Mouse (Mus musculus): ENCODE measurements around the gene Tcf20. TPM values are rescaled to one million over a fixed set of nuclear protein-coding genes. Genes with fewer than 3 reads are reported as not detected.

Tcf20 gene
- total RNA-seq, 1 experiment: 143 TPM

DNA sequence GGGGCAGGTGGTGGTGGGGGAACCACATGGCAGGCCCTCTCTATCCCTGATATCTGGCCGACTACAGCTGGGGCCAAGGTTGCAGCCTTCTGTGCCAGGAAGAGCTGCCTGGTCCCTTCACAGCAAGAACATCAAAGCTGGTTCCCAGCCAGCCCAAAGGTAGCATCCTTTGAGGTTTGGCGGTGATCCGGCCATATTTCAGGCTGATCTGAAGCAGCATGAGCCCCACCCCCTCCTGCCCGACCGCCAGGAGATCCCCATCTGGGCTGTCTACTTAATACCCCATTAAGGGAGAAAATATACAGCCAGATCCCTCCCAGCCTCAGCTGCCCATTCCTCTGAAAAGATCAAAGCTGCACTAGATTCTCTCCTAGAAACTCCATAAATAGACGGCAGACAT is 59.6 kb downstream of the Tcf20 start:
- in situ Hi-C loops (cut with MboI; ENCODE audit: low sequenced_read_pairs in 2 of 2, unreplicated experiment in 2 of 2): no loop called here
- Histone ChIP-seq H3K4me1 (ENCODE audit: control insufficient read depth in 2 of 2, insufficient read depth in 2 of 2, low read length in 2 of 2, poor library complexity in 1 of 2) (peaks cover 16 to 29% of the 10 kb centered on the region in 2 experiments), H3K4me3 (ENCODE audit: insufficient read depth in 1 of 2, low read depth in 1 of 2, low read length in 2 of 2, poor library complexity in 1 of 2, severe bottlenecking in 1 of 2) (no peak overlapping the region), H3K27ac (ENCODE audit: insufficient read depth, low read depth, low read length, poor library complexity, severe bottlenecking) (no peak overlapping the region), H3K36me3 (ENCODE audit: control insufficient read depth, insufficient read depth, low read length, poor library complexity, severe bottlenecking) (no peaks in the 10 kb centered on the region), H3K9me3 (ENCODE audit: control insufficient read depth, insufficient read depth, low read depth, low read length) (no peaks in the 10 kb centered on the region), H3K9ac (ENCODE audit: insufficient read depth, low read depth, low read length, poor library complexity, severe bottlenecking) (no peak overlapping the region)
- no peak for TF ChIP-seq ZNF384 (IDR thresholded peaks at IDR 0.05; ENCODE audit: low read depth, low read length)
- TF ChIP-seq MAFK (IDR thresholded peaks at IDR 0.05; ENCODE audit: insufficient read depth, low read depth, low read length): no peak
- TF ChIP-seq CHD2 (IDR thresholded peaks at IDR 0.05; ENCODE audit: low read depth, low read length): no peak
- TF ChIP-seq ZC3H11A (IDR thresholded peaks at IDR 0.05; ENCODE audit: borderline replicate concordance, low read depth, low read length): no peak
- TF ChIP-seq HCFC1 (IDR thresholded peaks at IDR 0.05; ENCODE audit: borderline replicate concordance, insufficient read depth, low read length): no peak
- no peak for DNase-seq (ENCODE audit: low read depth, low spot score)

DNA sequence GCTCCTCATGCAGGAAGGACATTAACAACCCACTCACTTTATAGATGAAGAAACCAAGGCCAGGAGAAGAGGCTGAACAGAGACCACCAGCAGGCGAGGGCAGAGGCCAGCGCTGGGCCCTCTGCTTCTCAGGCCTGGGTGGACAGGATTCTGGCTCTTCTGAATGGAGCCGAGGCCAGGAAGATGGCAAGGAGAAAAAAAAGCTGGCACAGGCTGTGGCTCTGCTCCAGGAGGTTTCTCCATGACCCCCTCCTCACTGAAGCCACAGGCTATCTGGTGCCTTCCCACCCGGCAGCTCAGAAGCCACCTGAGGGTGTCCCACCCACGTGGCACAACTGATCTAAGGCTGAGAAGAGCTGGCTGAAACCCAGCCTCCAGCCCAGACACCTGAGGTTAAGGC is 60.6 kb downstream of the Tcf20 start:
- Histone ChIP-seq H3K4me3 (ENCODE audit: insufficient read depth in 1 of 2, low read depth in 1 of 2, low read length in 2 of 2, poor library complexity in 1 of 2, severe bottlenecking in 1 of 2) (no peak overlapping the region), H3K4me1 (ENCODE audit: control insufficient read depth in 2 of 2, insufficient read depth in 2 of 2, low read length in 2 of 2, poor library complexity in 1 of 2) (peaks cover 16 to 29% of the 10 kb centered on the region in 2 experiments), H3K27ac (ENCODE audit: insufficient read depth, low read depth, low read length, poor library complexity, severe bottlenecking) (no peak overlapping the region), H3K9me3 (ENCODE audit: control insufficient read depth, insufficient read depth, low read depth, low read length) (no peaks in the 10 kb centered on the region), H3K36me3 (ENCODE audit: control insufficient read depth, insufficient read depth, low read length, poor library complexity, severe bottlenecking) (no peaks in the 10 kb centered on the region), H3K9ac (ENCODE audit: insufficient read depth, low read depth, low read length, poor library complexity, severe bottlenecking) (no peak overlapping the region)
- DNase-seq (ENCODE audit: low read depth, low spot score): no peak
- in situ Hi-C loops (cut with MboI; ENCODE audit: low sequenced_read_pairs in 2 of 2, unreplicated experiment in 2 of 2): no loop called here
- no peak for TF ChIP-seq MAFK (IDR thresholded peaks at IDR 0.05; ENCODE audit: insufficient read depth, low read depth, low read length)
- no peak for TF ChIP-seq HCFC1 (IDR thresholded peaks at IDR 0.05; ENCODE audit: borderline replicate concordance, insufficient read depth, low read length)
- no peak for TF ChIP-seq ZC3H11A (IDR thresholded peaks at IDR 0.05; ENCODE audit: borderline replicate concordance, low read depth, low read length)
- TF ChIP-seq CHD2 (IDR thresholded peaks at IDR 0.05; ENCODE audit: low read depth, low read length): no peak
- TF ChIP-seq ZNF384 (IDR thresholded peaks at IDR 0.05; ENCODE audit: low read depth, low read length): no peak

DNA sequence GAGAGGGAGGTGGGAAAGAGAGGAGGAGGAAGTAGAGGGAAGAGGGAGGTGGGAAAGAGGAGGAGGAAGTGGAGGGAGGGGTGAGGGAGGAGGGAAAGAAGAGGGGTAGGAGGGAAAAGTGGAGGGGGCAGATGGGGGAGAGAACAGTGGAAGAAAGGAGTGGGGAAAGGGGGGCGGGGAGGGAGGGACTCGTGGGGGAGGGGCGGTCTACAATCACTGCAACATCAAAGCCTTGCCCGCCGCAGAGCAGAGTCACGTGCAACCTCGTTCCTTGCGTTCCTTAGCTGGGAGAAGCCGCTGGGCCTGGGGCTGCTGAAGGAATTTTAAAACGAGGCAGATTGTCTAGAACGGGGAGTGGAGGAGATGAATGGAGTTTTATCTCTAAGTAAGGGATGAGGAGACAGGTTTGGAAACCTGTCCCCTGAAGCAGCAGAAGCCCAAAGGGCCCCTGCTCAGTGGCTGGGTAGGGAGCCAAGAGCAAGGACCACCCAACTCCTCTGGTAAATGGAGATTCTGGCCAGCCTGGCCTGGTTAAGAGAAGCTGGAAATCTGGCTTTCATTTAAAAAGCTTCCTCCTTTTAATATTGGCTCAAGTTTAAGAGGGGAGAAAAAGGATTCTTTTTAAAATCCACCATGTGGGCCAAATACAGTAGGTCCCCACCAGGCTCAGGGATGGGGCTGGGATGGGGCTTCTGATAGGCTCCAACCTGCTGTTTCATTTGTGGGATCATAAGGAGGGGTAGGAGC is 62.8 kb downstream of the Tcf20 start:
- no peaks in the 10 kb centered on the region for H3K9me3 ChIP-seq (ENCODE audit: control insufficient read depth, insufficient read depth, low read depth, low read length)
- in situ Hi-C loops (cut with MboI; ENCODE audit: low sequenced_read_pairs in 2 of 2, unreplicated experiment in 2 of 2): no loop called here
- peak overlapping the region; percentile 30; the same call in 1 of the 2 replicates for H3K9ac ChIP-seq (ENCODE audit: insufficient read depth, low read depth, low read length, poor library complexity, severe bottlenecking)
- peaks cover 16 to 28% of the 10 kb centered on the region in 2 experiments for H3K4me1 ChIP-seq (ENCODE audit: control insufficient read depth in 2 of 2, insufficient read depth in 2 of 2, low read length in 2 of 2, poor library complexity in 1 of 2)
- TF ChIP-seq MAFK (IDR thresholded peaks at IDR 0.05; ENCODE audit: insufficient read depth, low read depth, low read length) (no peak), HCFC1 (IDR thresholded peaks at IDR 0.05; ENCODE audit: borderline replicate concordance, insufficient read depth, low read length) (no peak), ZC3H11A (IDR thresholded peaks at IDR 0.05; ENCODE audit: borderline replicate concordance, low read depth, low read length) (no peak), ZNF384 (IDR thresholded peaks at IDR 0.05; ENCODE audit: low read depth, low read length) (no peak), CHD2 (IDR thresholded peaks at IDR 0.05; ENCODE audit: low read depth, low read length) (no peak)
- H3K36me3 ChIP-seq (ENCODE audit: control insufficient read depth, insufficient read depth, low read length, poor library complexity, severe bottlenecking): no peaks in the 10 kb centered on the region
- H3K27ac ChIP-seq (ENCODE audit: insufficient read depth, low read depth, low read length, poor library complexity, severe bottlenecking): no peak overlapping the region
- no peak overlapping the region; a peak in 1 of 4 replicates for H3K4me3 ChIP-seq (ENCODE audit: insufficient read depth in 1 of 2, low read depth in 1 of 2, low read length in 2 of 2, poor library complexity in 1 of 2, severe bottlenecking in 1 of 2)
- DNase-seq (ENCODE audit: low read depth, low spot score): peak; percentile 75

DNA sequence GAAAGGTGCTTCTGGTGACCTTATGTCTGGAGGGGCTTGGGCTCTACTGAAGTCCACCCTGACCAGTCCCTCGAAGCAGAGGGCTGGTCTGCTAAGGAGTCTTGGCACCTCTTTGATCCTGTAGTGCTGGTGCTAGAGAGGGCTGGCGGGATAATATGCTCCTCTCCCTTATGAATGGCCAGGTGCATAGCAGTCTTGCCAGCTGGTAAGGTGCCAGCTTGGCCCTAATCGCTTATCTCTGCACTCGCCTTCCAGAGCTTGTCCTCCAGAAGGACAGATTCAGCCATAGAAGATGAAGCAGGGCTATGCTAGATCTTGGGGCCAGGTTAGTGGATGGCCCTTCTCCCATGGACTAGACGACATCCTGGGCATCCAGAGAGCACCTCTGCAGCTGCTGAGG is 64.1 kb downstream of the Tcf20 start:
- H3K4me1 ChIP-seq (ENCODE audit: control insufficient read depth in 2 of 2, insufficient read depth in 2 of 2, low read length in 2 of 2, poor library complexity in 1 of 2): peaks cover 11 to 20% of the 10 kb centered on the region in 2 experiments
- H3K4me3 ChIP-seq (ENCODE audit: insufficient read depth in 1 of 2, low read depth in 1 of 2, low read length in 2 of 2, poor library complexity in 1 of 2, severe bottlenecking in 1 of 2): no peak overlapping the region
- DNase-seq (ENCODE audit: low read depth, low spot score): no peak
- no peaks in the 10 kb centered on the region for H3K9me3 ChIP-seq (ENCODE audit: control insufficient read depth, insufficient read depth, low read depth, low read length)
- no peaks in the 10 kb centered on the region for H3K36me3 ChIP-seq (ENCODE audit: control insufficient read depth, insufficient read depth, low read length, poor library complexity, severe bottlenecking)
- in situ Hi-C loops (cut with MboI; ENCODE audit: low sequenced_read_pairs in 2 of 2, unreplicated experiment in 2 of 2): no loop called here
- H3K9ac ChIP-seq (ENCODE audit: insufficient read depth, low read depth, low read length, poor library complexity, severe bottlenecking): no peak overlapping the region
- TF ChIP-seq MAFK (IDR thresholded peaks at IDR 0.05; ENCODE audit: insufficient read depth, low read depth, low read length): no peak
- TF ChIP-seq HCFC1 (IDR thresholded peaks at IDR 0.05; ENCODE audit: borderline replicate concordance, insufficient read depth, low read length): no peak
- no peak for TF ChIP-seq CHD2 (IDR thresholded peaks at IDR 0.05; ENCODE audit: low read depth, low read length)
- no peak for TF ChIP-seq ZC3H11A (IDR thresholded peaks at IDR 0.05; ENCODE audit: borderline replicate concordance, low read depth, low read length)
- TF ChIP-seq ZNF384 (IDR thresholded peaks at IDR 0.05; ENCODE audit: low read depth, low read length): no peak
- no peak overlapping the region for H3K27ac ChIP-seq (ENCODE audit: insufficient read depth, low read depth, low read length, poor library complexity, severe bottlenecking)
